Mouse (Mus musculus): ENCODE measurements around the gene Hhipl1.
A peak's percentile ranks its signal among the peaks of the same experiment; 100 is the strongest.

The Hhipl1 gene

GRCm38 (mm10) chr12:108312432-108312851 is 6.4 kb downstream of the Hhipl1 start:
- no peak for DNase-seq (ENCODE audit: low spot score)

DNA sequence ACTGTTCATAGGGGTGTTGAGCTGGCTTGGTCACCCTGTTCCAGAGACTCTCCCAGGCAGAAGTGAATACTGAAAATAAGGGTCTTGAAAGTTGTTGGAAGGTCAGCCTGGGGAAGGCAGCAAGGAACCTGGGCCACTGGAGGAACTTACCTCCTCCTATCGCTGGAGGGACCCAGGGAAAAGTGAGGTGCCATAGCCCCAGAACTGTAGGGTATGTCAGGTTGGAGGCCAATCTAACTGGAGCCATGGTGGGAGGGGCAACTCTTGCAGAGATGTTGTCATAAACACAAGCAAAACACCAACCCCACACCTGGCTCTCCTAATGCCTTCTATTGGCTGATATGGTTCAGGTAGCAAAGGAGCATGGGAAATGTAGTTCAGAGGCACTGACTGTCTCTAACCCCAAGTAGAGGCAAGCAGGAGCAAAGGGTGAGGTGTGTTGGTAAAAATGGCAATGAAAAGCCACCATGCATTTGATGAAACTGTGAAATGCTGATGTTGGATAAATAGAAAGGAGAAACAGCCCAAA is 7.2 kb downstream of the Hhipl1 start:
- DNase-seq (ENCODE audit: low spot score): no peak

DNA sequence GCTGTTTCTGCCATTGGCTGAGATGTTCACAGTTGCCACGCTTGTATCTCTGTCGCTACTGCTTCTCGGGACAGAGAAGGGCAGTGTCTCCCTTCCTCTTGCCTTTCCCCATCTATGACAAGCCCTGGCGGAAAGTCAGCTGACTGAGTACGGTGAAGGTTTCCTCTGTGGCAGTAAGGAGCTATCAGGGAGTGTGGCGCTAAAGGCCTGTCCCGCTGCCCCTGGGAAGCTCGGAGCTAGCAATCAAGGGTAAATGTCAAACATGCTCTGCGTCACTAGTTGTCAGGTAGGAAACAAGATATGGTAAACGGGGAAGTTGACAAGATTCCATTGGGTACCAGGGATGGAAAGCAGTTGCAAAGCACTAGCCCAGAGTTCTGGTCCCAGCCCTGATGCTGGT is 9.7 kb downstream of the Hhipl1 start:
- no peak for DNase-seq (ENCODE audit: low spot score)

DNA sequence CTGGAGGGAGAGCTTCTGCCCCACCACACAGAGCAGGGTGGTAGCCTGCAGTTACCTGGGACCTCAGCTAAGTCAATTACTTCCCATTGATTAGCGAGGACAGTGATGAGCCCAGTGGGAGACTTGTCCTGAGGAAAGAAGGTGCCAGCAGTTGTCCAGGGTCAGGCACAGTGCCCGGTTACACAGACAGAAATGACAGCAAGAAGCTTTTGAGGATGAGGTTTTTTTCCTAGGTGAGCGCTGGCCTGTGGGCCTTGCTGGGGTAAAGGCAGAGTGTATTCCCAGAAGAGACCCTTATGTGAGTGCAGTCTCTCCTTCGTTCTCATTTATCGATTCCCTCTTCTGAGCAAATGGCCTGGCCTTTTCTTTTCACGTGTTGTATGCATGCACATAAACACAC is 10.6 kb downstream of the Hhipl1 start:
- no peak for DNase-seq (ENCODE audit: low spot score)

DNA sequence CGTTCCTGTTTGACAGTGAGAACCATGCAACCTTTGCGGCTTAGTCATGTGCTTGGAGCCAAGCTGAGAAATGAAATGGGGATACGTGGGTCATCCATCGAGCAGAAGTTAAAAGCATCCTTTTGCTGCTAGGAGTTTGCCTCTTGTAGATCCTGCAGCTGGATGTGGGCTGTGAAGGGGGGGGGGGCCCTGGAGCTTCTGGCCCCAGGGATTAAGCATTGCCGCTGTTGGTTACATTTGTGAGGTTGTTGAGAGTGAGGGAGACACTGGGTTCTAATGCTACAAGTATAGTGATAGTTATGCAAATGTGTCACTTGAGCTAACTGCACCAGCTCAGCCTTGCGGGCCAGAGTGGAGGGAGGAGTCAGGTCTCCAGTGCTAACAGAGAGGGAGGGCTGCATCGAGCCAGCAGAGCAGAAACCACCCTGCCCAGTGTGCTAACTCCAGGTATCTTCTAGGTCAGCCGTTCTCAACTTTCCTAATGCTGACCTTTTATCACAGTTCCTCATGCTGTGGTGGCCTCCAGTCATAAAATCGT is 11.2 kb downstream of the Hhipl1 start:
- no peak for DNase-seq (ENCODE audit: low spot score)

DNA sequence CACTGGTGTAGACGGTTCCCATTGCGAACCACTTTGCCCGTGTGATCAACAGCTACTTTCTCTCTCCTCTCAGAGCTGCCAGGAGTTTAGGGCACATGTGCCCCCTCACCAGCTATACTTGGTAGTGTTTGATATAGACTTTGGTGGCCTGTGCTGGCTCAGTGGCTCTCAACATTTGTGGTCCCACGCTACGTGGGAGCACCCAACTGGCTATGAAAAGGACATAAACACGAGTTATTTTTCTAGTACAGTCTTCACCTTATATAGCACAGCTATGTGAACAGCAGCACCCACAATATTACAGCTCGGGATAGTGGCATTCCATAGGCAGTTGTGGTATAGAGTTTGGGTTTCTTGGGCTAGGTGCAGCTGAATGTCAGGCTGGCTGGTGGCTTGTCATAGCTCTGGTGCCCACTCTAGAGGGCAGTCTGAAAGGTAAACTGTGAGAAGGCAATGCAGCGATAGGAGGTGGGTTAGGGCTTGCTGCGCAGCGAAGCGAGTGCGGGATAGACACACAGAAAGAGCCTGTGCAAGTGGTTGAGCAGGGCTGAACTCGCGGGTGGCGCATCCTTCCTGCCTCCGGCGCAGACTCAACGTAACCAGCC is 11.9 kb downstream of the Hhipl1 start:
- no peak for DNase-seq (ENCODE audit: low spot score)

- no peak for DNase-seq (ENCODE audit: low spot score)
These were observed 12.4 kb downstream of the Hhipl1 start for GRCm38 (mm10) chr12:108318499-108318898.

GRCm38 (mm10) chr12:108320096-108320495 is 14.0 kb downstream of the Hhipl1 start:
- no peak for DNase-seq (ENCODE audit: low spot score)

DNA sequence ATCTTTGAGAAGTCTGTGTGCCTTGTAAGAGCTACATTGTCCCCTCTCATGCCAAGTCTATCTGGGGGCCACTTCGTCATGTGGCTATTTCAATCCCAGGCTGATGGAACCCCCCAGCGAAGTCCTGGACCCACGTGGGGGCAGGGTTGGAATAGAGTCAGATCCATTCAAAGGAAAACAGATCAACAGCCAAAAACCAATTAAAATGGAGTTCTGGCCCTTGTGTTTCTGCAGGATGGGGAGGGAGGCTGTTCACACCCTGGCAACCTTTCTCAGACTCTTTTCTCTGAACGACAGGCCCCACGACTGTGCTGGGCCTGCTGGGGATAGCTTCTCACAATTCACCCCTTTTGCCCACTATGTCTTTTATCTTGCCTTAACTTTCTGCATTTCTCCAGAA is 20.3 kb downstream of the Hhipl1 start:
- no peak for DNase-seq (ENCODE audit: low spot score)

DNA sequence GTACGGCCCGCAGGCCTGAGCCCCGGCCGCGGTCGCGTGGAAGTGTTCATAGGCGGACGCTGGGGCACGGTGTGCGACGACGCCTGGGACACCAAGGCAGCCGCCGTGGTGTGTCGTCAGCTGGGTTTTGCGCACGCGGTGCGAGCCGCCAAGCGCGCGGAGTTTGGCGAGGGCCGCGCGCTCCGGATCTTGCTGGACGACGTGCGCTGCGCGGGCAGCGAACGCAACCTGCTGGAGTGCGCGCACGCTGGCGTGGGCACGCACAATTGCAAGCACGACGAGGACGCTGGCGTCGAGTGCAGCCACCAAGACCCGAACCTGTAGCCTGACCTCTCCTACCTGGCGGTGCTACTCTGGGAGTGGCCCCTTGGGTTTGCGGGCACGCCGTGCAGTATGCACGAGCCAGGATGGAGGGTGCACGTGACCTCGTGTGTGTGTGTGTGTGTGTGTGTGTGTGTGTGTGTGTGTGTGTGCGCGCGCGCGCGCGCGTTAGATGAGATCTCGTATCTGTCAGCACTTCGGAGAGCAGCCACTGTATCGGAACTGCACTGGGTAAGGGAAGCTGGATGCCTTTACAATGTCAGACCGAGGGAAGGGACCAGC is 21.9 kb downstream of the Hhipl1 start:
- peak; percentile 81 for DNase-seq (ENCODE audit: low spot score)

DNA sequence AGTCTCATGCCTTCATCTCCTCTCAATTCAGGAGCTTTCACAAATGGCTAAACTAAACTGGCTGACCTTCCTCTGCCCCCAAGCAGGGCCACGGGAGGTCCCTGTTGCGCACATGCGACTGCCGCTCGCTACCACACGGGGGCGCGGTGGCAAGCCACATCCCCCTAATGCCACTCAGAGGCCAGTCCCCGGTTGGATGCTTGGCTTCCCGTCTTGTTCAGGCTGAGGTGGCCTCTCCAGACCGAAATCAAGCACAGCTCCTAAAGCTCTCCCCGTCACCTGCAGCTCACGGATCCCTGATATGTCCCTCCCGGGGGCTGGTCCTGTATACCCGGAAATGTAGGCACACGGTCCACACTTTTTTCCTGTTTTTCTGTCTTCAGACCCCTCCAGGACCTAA is 27.0 kb downstream of the Hhipl1 start:
- peak; percentile 80 for DNase-seq (ENCODE audit: low spot score)

DNA sequence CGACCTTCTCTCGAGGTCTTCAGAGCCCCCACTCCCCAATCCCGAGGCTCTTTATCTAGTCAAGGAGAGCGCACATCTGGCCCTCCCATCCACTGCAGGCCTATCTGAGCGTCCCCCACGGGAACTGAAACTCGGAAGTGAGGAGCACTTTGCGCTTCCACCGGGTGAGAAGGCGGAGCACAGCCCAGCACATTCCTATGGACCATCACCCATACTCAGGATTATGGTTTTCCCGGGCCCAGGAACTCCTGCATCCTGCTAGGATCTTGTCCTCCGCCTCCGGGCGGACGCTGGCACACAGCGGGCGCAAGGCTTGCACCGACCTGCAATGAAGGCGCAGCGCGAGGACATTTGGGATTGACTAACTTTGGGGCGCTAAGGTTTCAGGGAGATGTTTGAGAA is 27.4 kb downstream of the Hhipl1 start:
- no peak for DNase-seq (ENCODE audit: low spot score)

DNA sequence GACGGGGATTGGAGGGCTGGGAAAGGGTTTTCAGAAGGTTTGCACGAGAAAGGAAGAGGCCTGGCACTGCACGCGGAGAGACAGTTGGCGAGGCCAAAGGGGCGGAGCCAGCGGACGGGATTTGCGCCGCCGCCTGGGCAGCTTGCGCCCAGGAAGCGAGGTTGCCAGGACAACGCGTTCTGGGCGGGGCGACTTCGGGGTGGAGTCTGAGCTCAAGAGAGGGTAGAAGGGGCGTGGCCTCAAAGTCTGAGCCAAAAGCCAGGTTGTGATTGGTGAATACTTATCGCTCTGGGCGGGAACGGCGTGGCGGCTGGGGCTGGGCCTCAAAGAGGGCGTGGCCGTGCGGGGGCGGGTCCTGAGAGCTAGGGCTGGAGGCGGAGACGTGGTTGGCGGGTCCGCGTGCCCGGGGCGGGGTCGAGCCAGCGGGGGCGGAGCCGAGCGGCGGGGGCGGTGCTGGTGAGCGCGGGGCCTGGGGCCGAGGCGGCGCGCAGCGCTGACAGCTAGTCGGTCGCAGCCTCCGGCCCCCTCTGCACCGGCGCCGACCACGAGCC is 27.9 kb downstream of the Hhipl1 start, which contains the start of gene Cyp46a1:
Gene Cyp46a1 (plus strand): TSS at position 487 of the 551 bp plus-strand sequence.
- DNase-seq (ENCODE audit: low spot score): peak; percentile 100

GRCm38 (mm10) chr12:108334529-108334928 is 28.5 kb downstream of the Hhipl1 start:
- DNase-seq (ENCODE audit: low spot score): no peak

DNA sequence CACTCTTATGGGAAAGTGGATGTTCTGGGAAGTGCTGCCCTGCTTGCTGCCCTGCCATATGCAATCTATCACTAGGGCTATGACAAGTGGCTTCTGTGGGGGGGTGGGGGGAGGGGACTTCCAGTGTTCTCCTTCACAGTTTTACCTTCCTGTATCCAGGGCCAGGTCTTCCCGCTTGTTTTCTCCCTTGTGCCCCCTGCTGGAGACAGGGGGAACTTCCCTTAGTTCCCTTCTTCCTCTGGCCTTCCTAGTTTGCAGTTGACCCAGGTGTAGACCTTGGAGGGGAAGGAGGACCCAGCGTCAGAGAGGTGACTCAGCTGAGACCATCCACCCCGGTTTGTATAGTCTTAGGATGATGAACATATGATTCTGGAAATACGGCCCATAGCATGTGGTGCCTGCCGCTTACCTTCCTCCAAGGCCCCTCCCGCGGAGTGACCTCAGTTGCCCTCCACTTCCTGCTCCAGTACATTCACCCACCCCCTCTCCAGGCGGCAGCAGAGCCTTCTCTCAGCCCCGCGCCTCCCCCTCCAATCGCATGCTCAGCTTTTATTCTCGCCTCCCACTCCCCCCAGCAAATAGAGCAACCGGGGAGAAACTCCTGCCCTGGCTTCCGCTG is 32.6 kb downstream of the Hhipl1 start:
- peak; percentile 47 for DNase-seq (ENCODE audit: low spot score)

DNA sequence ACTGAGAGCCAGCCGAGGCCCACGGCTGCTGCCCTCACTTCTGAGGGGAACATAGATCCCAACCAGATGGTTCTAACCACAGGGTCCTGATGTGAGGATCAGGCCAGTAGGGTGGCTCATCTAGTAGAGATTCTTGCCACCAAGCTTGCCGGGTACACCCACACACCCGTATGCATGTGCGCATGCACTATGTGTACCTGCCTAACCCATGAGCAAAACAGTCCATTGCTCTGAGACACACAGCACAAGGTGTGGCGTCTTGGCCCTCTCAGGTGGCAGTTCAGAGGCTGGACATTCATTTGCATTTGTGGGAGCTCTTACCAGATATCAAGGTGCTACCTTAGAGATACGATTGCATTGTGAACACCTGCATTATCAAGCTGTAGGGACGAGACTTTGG is 42.1 kb downstream of the Hhipl1 start:
- no peak for DNase-seq (ENCODE audit: low spot score)

DNA sequence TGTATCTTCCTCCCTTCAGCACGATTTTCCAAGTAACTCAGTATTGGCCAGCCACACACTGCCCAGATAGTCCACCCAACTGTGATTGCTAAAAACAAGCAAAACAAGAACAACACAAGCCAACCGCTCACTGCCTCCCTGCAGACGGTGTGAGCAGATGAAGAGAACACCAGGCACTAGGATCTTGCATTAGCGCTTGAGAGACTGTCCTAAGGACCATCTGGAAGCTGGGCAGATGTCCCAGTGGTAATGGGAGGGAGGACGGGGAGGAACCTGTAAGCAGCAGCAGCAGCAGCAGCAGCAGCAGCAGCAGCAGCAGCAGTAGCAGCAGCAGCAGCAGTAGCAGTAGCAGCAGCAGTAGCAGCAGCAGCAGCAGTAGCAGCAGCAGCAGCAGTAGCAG is 43.0 kb downstream of the Hhipl1 start:
- no peak for DNase-seq (ENCODE audit: low spot score)

- DNase-seq (ENCODE audit: low spot score): no peak
These were observed 44.9 kb downstream of the Hhipl1 start for GRCm38 (mm10) chr12:108350931-108351330.

- DNase-seq (ENCODE audit: low spot score): no peak
These were observed 46.5 kb downstream of the Hhipl1 start for GRCm38 (mm10) chr12:108352371-108353136.

DNA sequence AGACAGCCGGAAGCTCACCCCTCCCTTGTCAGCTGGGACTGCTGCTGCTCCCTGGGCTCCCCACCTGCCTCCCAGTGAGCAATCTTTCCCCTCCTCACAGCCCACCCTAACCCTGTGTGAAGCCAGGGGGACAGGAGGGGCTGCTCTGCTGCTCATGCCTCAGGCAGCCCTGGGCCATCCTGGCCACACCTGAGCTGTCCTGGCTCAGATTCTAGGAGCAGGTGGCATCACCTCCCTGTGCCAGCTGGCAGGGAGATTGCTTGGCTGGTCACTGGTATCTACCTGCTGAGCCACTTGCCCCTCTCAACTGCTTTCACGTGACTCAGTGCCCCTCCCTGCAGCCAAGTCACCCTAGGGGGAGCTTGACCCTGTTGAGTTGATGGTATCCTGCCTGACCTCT is 48.2 kb downstream of the Hhipl1 start:
- DNase-seq (ENCODE audit: low spot score): no peak

GRCm38 (mm10) chr12:108355271-108355670 is 49.2 kb downstream of the Hhipl1 start:
- no peak for DNase-seq (ENCODE audit: low spot score)

GRCm38 (mm10) chr12:108355986-108356385 is 49.9 kb downstream of the Hhipl1 start:
- DNase-seq (ENCODE audit: low spot score): no peak

Data from left cerebral cortex, adult 11 months (tissue).